Mouse (Mus musculus): ENCODE measurements around the gene Fibin. TPM values are rescaled to one million over a fixed set of nuclear protein-coding genes. Genes with fewer than 3 reads are reported as not detected.

Gene Fibin
- polyA plus RNA-seq (2015; fragmentation: Nextera tagmentation; extraction: Ambion mirVana), result 42.3 and 47.2 TPM in 2 replicates

- 2% methylated on average over 33 of the region's 33 CpGs for WGBS
- Histone ChIP-seq H3K4me2 (replicated peaks; ENCODE audit: low read depth) (peak within 1 kb of the TSS; percentile 65), H3K27me3 (ENCODE audit: control insufficient read depth, insufficient read depth, low read length) (no peaks in the 10 kb centered on the region), H3K9me3 (ENCODE audit: control insufficient read depth, low read length) (no peaks in the 10 kb centered on the region), H3K4me3 (ENCODE audit: low read depth, low read length) (peak within 1 kb of the TSS; percentile 54), H3K4me1 (replicated peaks; ENCODE audit: control insufficient read depth, insufficient read depth) (peaks cover 4% of the 10 kb centered on the region; the same call in 1 of the 2 replicates), H3K27ac (replicated peaks) (peak within 1 kb of the TSS; percentile 90), H3K9ac (ENCODE audit: low read length) (peak within 1 kb of the TSS; percentile 69), H3K36me3 (ENCODE audit: control insufficient read depth, insufficient read depth, low read length) (no peaks in the 10 kb centered on the region)
- DNase-seq (ENCODE audit: low spot score) (peak; percentile 55), ATAC-seq (ENCODE audit: low FRiP score, low TSS enrichment) (peak; percentile 78)
- TF ChIP-seq EP300 (optimal IDR thresholded peaks at IDR 0.05) (no peak), CTCF (IDR thresholded peaks at IDR 0.05; ENCODE audit: low read depth) (peak; percentile 60)
Measured at GRCm38 (mm10) chr2:110362432-110363283, at the start of gene Fibin. TSS of gene Fibin (minus strand) at chr2:110363183.

- WGBS, result 65% methylated on average over 3 of the region's 3 CpGs
- Histone ChIP-seq H3K4me1 (replicated peaks; ENCODE audit: control insufficient read depth, insufficient read depth) (no peaks in the 10 kb centered on the region), H3K9me3 (ENCODE audit: control insufficient read depth, low read length) (no peaks in the 10 kb centered on the region), H3K27me3 (ENCODE audit: control insufficient read depth, insufficient read depth, low read length) (no peaks in the 10 kb centered on the region), H3K36me3 (ENCODE audit: control insufficient read depth, insufficient read depth, low read length) (no peaks in the 10 kb centered on the region), H3K4me2 (replicated peaks; ENCODE audit: low read depth) (no peak overlapping the region), H3K4me3 (ENCODE audit: low read depth, low read length) (no peak overlapping the region), H3K9ac (ENCODE audit: low read length) (no peak overlapping the region), H3K27ac (replicated peaks) (no peak overlapping the region)
- ATAC-seq (ENCODE audit: low FRiP score, low TSS enrichment), result no peak
- no peak for DNase-seq (ENCODE audit: low spot score)
- TF ChIP-seq EP300 (optimal IDR thresholded peaks at IDR 0.05), result no peak
- no peak for TF ChIP-seq CTCF (IDR thresholded peaks at IDR 0.05; ENCODE audit: low read depth)
Measured at GRCm38 (mm10) chr2:110411428-110411827, 48.4 kb upstream of the Fibin start.

GRCm38 (mm10) chr2:110408757-110409156, 45.8 kb upstream of the Fibin start:
- Histone ChIP-seq H3K27me3 (ENCODE audit: control insufficient read depth, insufficient read depth, low read length) (no peaks in the 10 kb centered on the region), H3K4me2 (replicated peaks; ENCODE audit: low read depth) (no peak overlapping the region), H3K27ac (replicated peaks) (no peak overlapping the region), H3K4me1 (replicated peaks; ENCODE audit: control insufficient read depth, insufficient read depth) (no peaks in the 10 kb centered on the region), H3K9me3 (ENCODE audit: control insufficient read depth, low read length) (no peaks in the 10 kb centered on the region), H3K9ac (ENCODE audit: low read length) (no peak overlapping the region), H3K36me3 (ENCODE audit: control insufficient read depth, insufficient read depth, low read length) (no peaks in the 10 kb centered on the region), H3K4me3 (ENCODE audit: low read depth, low read length) (no peak overlapping the region)
- TF ChIP-seq CTCF (IDR thresholded peaks at IDR 0.05; ENCODE audit: low read depth) (no peak), EP300 (optimal IDR thresholded peaks at IDR 0.05) (no peak)
- ATAC-seq (ENCODE audit: low FRiP score, low TSS enrichment), result no peak
- no peak for DNase-seq (ENCODE audit: low spot score)

- Histone ChIP-seq H3K27ac (replicated peaks) (no peak overlapping the region), H3K9ac (ENCODE audit: low read length) (no peak overlapping the region), H3K36me3 (ENCODE audit: control insufficient read depth, insufficient read depth, low read length) (no peaks in the 10 kb centered on the region), H3K27me3 (ENCODE audit: control insufficient read depth, insufficient read depth, low read length) (no peaks in the 10 kb centered on the region), H3K4me2 (replicated peaks; ENCODE audit: low read depth) (no peak overlapping the region), H3K4me3 (ENCODE audit: low read depth, low read length) (no peak overlapping the region), H3K4me1 (replicated peaks; ENCODE audit: control insufficient read depth, insufficient read depth) (no peaks in the 10 kb centered on the region), H3K9me3 (ENCODE audit: control insufficient read depth, low read length) (no peaks in the 10 kb centered on the region)
- DNase-seq (ENCODE audit: low spot score) (no peak), ATAC-seq (ENCODE audit: low FRiP score, low TSS enrichment) (peak; percentile 45; the same call in 1 of the 2 replicates)
- TF ChIP-seq CTCF (IDR thresholded peaks at IDR 0.05; ENCODE audit: low read depth) (no peak), EP300 (optimal IDR thresholded peaks at IDR 0.05) (no peak)
- 59% methylated on average over 4 of the region's 4 CpGs for WGBS
Measured at GRCm38 (mm10) chr2:110392714-110393336, 29.8 kb upstream of the Fibin start.

- TF ChIP-seq EP300 (optimal IDR thresholded peaks at IDR 0.05), result no peak
- TF ChIP-seq CTCF (IDR thresholded peaks at IDR 0.05; ENCODE audit: low read depth), result no peak
- ATAC-seq (ENCODE audit: low FRiP score, low TSS enrichment) (no peak), DNase-seq (ENCODE audit: low spot score) (no peak)
- Histone ChIP-seq H3K27me3 (ENCODE audit: control insufficient read depth, insufficient read depth, low read length) (no peaks in the 10 kb centered on the region), H3K9me3 (ENCODE audit: control insufficient read depth, low read length) (no peaks in the 10 kb centered on the region), H3K4me1 (replicated peaks; ENCODE audit: control insufficient read depth, insufficient read depth) (no peaks in the 10 kb centered on the region), H3K4me3 (ENCODE audit: low read depth, low read length) (no peak overlapping the region), H3K9ac (ENCODE audit: low read length) (no peak overlapping the region; the same call in 1 of the 2 replicates), H3K36me3 (ENCODE audit: control insufficient read depth, insufficient read depth, low read length) (no peaks in the 10 kb centered on the region), H3K4me2 (replicated peaks; ENCODE audit: low read depth) (no peak overlapping the region), H3K27ac (replicated peaks) (no peak overlapping the region)
- 66% methylated on average over 5 of the region's 5 CpGs for WGBS
Measured at GRCm38 (mm10) chr2:110390736-110391409, 27.9 kb upstream of the Fibin start.
